Mouse (Mus musculus) large intestine, adult 2 months (tissue): ENCODE measurements at regions not wholly inside any gene's neighbourhood (a gene's known extent, or its start where the extent isn't known, plus 50 kb on each side); places are given as distances from the start of the nearest gene placed in this dataset.

Source experiments
- DNase-seq: peaks from one replicate; pipeline ENCODE4 v3.0.0-alpha.2; 2012; ENCODE audit warnings: low read depth, low spot score
- WGBS: fragments of 180-500 bp; shearing (Covaris S2); methylation state at CpG from one replicate; pipeline ENCODE4 v1.1.7; 2018; 5-methylcytosine and 5-hydroxymethylcytosine counted together

GRCm38 (mm10) chr5:121078531-121078930, 68.6 kb upstream of the Rph3a start:
- WGBS: 17% methylated on average over 6 of the region's 6 CpGs
- DNase-seq: peak; percentile 8

GRCm38 (mm10) chr5:121076741-121077140, 66.8 kb upstream of the Rph3a start:
- DNase-seq: no peak
- 77% methylated on average over 7 of the region's 7 CpGs for WGBS

DNA sequence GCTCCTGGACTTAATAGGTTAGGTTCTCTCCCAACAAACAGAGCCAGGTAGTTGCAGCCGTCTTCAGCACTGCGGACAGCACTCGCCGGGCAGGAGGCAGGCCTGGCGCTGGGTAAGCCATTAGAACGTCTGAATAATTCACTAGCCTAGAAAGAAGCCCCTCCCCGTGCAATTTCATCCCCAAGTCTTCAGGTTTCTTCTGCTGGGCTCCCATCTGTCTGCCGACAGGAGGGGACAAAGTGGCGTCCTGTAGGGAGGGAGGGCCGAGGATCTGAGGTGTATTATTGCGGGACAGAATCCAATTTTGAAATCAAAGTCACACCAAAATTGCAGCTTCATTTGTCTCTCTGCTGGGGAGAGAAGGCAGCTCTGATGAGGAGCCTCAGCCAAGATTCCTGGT, 58.9 kb upstream of the Rph3a start:
- WGBS: 7% methylated on average over 11 of the region's 11 CpGs
- DNase-seq: no peak

DNA sequence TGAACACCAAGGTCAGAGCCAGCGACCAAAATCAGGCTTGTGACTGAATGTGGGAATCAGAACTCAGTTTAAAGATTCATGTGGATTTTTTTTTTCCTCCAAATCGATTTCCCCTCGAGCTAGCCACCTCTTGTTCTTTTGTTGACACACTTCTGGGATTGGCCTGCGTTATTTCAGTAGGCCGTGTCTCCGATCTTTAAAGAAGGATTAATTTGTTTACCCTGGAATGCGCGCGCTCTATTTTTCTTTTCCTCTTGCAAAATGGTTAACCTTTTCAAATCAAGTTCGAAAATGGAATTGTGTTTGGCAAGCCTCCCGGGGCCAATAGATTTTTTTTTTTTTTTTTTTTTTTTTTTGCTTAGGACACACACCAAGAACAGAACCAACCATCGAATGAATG, 54.8 kb upstream of the Rph3a start:
- no peak for DNase-seq
- WGBS: 35% methylated on average over 12 of the region's 12 CpGs

- no peak for DNase-seq
- 37% methylated on average over 4 of the region's 4 CpGs for WGBS
Measured at GRCm38 (mm10) chr5:121062930-121063584, 53.2 kb upstream of the Rph3a start.

- no peak for DNase-seq
- 68% methylated on average over 2 of the region's 2 CpGs for WGBS
Measured at GRCm38 (mm10) chr5:121061688-121062087, 51.8 kb upstream of the Rph3a start.
